Mouse (Mus musculus): ENCODE results near the gene Sema6c.
A peak's percentile ranks its signal among the peaks of the same experiment; 100 is the strongest.

The Sema6c gene

DNA sequence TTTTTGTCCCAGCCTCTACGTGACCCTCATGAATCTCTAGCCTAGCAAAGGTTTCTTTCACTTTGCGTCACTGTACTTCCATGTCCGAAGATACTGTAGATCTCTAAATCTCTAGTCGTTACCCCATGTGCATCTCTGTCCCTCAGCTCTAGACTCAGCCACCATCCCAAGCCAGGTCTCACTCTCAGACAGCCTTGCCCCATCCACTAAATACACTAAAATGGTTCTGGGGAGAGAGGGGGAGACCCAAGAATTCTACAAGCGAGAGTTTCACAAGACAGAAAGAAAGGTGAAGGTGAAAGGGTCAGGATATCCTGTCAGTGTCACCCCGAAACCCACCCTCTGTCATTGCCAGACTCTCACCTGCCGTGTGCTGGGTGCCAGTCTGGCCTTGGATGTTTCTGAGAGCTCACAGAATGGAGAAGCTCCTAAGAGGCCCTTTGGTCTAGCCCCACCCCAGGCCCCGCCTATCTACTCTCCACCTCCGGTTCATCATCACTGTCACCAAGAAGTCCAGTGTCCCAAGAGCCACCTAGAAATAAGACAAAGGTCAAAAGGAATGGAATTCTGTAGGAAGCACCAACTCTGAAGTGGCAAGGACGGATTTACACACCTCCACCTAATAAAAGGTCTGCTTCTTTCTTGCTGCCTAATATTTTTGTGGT is 18.2 kb upstream of the Sema6c start, which contains the start of gene Tnfaip8l2:
Gene Tnfaip8l2, minus strand, starts transcription at position 409 of the 665 bp plus-strand sequence.
- DNase-seq (ENCODE audit: inconsistent ontology term), result no peak

- DNase-seq (ENCODE audit: inconsistent ontology term), result peak; percentile 50
Measured at GRCm38 (mm10) chr3:95142617-95143011, 17.6 kb upstream of the Sema6c start.

GRCm38 (mm10) chr3:95147924-95148323 is 12.3 kb upstream of the Sema6c start:
- no peak for DNase-seq (ENCODE audit: inconsistent ontology term)

- no peak for DNase-seq (ENCODE audit: inconsistent ontology term)
Measured at GRCm38 (mm10) chr3:95153874-95154273, 6.4 kb upstream of the Sema6c start.

GRCm38 (mm10) chr3:95159511-95159986 is 708 bp upstream of the Sema6c start:
- DNase-seq (ENCODE audit: inconsistent ontology term), result no peak

DNA sequence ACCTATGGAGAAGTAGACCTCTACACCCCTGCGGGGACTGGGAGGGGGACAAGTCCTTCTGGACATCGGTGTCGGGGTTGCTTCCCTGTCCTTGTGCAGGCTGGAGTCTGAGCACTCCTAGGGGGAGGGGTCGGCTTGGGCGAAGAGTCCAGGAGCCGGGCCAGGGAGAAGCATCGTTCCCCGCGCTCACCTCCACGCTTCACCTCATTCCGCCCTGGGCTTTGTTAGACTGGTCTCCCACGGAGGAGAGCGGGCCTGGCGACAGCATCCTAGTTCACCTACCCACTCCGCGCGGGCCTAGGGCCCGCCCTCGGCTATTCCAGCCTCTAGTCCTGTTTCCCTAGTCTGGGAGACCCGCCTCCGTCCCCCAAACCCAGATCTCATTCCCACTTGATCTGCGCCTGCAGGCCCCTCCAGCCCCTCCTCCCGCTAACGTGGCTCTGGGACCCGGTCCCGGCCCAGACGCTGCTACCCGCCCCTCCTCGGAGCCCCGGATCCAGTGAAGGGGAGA is 839 bp downstream of the Sema6c start:
- peak; percentile 23 for DNase-seq (ENCODE audit: inconsistent ontology term)

GRCm38 (mm10) chr3:95161618-95162344 is 1.5 kb downstream of the Sema6c start:
- DNase-seq (ENCODE audit: inconsistent ontology term), result no peak

DNA sequence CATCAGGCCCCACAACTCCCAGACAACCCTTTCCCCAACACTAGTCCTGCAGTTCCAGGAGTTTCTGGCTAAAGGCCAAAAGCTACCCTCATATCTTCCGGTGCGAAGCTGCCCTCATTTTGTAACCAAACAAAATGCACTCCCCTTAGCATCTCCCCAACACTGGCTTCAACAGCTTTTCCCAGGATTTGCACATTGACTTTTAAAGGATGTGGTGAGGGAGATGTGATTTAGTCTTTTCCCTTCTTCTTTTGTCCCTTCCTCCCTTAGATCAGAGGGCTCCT is 2.0 kb downstream of the Sema6c start:
- no peak for DNase-seq (ENCODE audit: inconsistent ontology term)

- DNase-seq (ENCODE audit: inconsistent ontology term), result no peak
Measured at GRCm38 (mm10) chr3:95163419-95164255, 3.4 kb downstream of the Sema6c start.

DNA sequence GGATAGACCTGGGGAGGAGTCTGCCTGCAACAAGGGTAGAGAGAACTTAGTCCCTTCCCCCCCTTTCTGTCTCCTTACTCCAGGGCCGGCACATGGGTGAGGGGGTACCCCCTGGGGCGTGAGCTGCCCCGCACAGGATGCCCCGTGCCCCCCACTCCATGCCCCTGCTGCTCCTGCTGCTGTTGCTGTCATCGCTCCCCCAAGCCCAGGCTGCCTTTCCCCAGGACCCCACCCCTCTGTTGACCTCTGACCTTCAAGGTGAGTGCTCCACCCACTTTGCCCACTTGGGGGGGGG is 3.9 kb downstream of the Sema6c start:
- DNase-seq (ENCODE audit: inconsistent ontology term), result no peak

GRCm38 (mm10) chr3:95164840-95165239 is 4.6 kb downstream of the Sema6c start:
- DNase-seq (ENCODE audit: inconsistent ontology term), result no peak

DNA sequence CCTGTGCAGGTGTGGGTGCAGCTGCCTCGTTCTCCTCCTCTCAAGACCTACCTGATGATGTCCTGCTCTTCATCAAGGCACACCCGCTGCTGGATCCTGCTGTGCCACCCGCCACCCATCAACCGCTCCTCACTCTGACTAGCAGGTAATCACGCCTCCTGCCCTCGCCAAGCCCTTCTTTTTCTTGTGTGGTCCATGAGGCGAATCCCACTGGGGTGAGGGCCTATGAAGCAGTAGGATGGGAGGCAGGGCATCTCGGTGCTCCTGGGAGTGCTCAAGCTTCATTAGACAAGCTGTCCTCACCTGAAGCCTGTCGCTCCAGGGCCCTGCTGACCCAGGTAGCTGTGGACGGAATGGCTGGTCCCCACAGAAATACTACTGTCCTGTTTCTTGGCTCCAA is 9.7 kb downstream of the Sema6c start:
- DNase-seq (ENCODE audit: inconsistent ontology term), result no peak

- DNase-seq (ENCODE audit: inconsistent ontology term), result no peak
Measured at GRCm38 (mm10) chr3:95171105-95171504, 10.8 kb downstream of the Sema6c start.

DNA sequence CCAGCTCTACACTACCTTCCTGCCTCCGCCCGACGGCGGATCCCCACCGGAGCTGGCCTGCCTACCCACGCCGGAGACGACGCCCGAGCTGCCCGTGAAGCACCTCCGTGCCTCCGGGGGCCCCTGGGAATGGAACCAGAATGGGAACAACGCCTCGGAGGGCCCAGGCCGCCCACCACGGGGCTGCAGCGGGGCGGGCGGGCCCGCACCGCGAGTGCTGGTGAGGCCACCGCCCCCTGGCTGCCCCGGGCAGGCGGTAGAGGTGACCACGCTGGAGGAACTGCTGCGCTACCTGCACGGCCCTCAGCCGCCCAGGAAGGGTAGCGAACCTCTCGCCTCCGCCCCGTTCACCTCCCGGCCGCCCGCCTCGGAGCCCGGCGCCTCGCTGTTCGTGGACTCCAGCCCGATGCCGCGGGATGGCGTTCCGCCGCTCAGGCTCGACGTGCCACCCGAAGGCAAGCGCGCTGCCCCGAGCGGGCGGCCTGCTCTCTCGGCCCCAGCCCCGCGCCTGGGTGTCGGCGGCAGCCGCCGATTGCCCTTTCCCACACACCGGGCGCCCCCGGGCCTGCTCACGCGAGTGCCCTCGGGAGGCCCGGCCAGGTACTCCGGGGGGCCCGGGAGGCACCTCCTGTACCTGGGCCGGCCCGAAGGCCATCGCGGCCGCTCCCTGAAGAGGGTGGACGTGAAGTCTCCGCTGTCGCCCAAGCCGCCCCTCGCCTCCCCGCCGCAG is 12.4 kb downstream of the Sema6c start:
- no peak for DNase-seq (ENCODE audit: inconsistent ontology term)

DNA sequence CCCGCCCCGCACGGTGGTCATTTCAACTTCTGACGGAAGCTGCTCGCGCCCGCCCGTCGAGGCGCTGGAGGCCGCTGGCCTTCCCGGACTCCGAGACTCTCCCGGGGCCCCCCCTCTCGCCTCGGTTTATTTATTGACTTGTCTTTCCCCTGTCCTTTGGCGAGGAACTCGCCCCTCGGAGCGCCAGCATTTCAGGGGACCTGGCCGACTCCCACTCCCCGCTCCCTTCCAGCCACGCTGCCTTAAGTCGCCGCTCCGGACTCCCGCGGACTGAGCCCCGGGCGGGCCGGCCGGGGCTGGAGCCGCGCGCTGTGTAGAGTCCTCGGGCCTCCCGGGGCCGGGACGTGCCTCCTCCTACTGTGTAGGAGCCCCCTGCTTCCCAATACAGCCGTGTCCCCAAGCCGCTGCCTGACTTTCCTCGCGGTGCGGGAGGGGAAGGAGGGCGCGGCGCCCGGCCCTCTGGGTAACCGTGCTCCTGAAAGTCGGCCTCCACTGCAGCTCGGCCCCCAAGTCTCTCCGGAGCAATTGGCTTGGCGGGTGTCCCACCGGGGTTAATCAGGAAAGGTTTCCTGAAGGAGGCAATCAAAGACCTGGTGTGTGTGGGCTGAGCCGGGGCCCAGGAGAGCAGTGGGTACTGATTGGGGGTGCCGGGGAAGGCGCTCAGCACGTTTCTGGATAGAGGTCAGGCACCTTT is 13.1 kb downstream of the Sema6c start:
- DNase-seq (ENCODE audit: inconsistent ontology term), result peak; percentile 32

DNA sequence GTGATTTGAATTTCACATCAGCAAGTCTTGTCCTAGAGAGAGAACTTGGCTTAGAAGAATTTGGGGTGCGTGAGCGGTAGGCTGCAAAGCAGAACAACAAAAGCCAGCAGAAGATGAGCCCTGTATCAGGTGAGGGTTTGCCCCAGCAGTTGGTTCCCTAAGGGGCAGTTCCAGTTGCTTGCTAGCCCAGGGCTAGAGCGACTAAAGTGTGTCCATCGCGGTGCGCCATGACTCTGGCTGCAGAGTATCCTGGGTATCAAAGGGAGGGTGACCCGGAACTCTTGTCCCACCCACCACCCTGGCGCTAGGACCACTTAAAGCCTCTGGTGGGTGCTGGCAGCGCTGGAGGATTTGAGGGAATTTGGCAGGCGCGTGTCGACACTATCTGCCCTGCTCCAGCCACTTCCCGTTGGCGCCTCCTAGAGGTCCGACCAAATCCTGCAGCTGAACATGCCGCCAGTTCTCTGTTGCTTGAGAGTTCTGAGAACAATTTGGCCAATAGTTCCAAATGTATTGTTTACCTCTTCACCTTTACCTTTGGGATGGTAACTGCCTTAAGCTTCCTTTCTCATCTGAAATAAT is 13.8 kb downstream of the Sema6c start:
- DNase-seq (ENCODE audit: inconsistent ontology term), result peak; percentile 67

DNA sequence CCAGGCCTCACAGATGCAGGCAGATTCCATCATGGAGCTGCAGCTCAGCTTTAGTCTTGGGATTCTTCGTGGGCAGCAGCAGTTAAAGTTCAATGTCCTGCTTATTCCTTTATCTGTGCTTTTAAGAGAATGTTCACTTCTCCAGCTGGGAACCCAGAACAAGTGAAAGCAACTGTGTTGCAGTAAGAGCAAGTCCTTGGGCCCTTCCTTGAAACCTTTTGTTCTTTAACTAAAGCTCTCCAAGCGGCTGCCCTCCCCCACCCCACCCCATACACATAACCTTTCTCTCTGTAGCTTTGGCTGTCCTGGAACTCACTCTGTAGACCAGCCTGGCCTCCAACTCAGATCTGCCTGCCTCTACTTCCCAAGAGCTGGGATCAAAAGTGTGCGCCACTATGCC is 16.2 kb downstream of the Sema6c start:
- no peak for DNase-seq (ENCODE audit: inconsistent ontology term)

DNA sequence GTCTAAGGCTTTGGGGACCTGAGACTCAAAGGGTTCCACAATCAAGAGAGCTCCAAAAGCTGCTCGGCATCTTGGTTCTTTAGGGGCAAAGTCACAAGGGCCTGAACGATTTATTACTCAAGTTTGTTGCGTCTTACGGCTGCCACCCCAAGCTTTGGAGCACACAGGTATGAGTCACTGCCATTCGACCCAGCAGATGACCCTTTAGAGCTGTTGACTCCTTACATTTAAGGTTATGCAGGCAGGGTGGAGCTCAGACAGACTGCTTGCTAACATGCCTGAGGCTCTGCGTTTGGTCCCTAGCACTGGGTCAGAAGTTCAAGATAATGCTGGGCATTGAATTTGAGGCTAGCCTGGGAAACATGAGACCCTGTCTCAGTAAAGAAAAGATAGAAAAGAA is 17.3 kb downstream of the Sema6c start:
- DNase-seq (ENCODE audit: inconsistent ontology term), result no peak

GRCm38 (mm10) chr3:95178948-95179347 is 18.7 kb downstream of the Sema6c start:
- no peak for DNase-seq (ENCODE audit: inconsistent ontology term)

DNA sequence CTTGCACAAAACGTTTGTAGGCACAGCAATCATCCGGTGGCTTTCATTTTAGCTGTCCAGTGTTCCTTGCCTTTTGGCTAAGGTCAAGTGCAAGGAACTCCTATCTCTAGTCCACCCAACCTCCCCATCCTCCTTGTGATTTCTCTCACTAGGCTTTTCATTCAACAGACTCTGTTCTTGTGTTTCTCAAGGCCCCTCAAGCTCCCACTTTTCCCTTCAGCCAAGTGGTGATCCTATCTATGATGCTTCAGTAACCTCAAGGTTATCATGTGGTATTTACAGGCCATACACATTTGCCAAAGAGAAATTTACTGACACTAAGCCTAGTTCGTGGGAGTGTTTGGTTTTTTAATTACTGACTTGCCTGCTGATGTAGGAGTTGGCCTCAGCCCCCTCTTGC is 19.6 kb downstream of the Sema6c start:
- no peak for DNase-seq (ENCODE audit: inconsistent ontology term)

- DNase-seq (ENCODE audit: inconsistent ontology term), result no peak
Measured at GRCm38 (mm10) chr3:95181841-95182240, 21.6 kb downstream of the Sema6c start.
